Mouse (Mus musculus) testis, adult 2 months (tissue): ENCODE results near the gene Chst8.

ENCODE experiments used
- CTCF ChIP-seq: fragments of 200-500 bp; IDR thresholded peaks from 2 replicates; pipeline ENCODE4 v1.5.1; 2012; ENCODE audit warnings: low read depth, mild to moderate bottlenecking, inconsistent platforms, low read length, moderate library complexity; ENCODE audit not compliant: control insufficient read depth, insufficient read depth, insufficient replicate concordance
- POLR2A ChIP-seq: fragments of 200-500 bp; IDR thresholded peaks from 2 replicates; pipeline ENCODE4 v1.6.1; 2012; ENCODE audit warnings: low read depth, mild to moderate bottlenecking, inconsistent platforms, low read length, moderate library complexity; ENCODE audit not compliant: control insufficient read depth

DNA sequence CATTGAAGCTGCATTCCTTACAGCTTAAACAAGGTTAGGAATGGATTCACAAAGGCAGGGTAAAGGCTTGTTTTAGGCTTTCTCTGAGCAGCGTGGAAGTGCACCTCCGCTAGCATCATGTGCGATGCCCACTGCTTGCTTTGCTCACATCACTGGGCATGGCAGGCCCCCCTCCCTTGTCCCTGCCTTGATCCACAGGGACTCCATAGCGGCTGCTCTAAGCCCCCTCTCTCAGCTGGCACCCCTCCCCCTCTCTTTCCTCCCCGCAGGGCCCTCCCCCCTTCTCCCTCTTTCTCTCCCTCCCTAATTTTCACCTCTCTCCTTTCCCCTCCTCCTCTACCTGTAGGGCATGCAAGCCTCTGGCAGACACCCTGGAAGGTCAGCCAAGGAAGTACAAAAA is 150.3 kb downstream of the Chst8 start:
- TF ChIP-seq POLR2A (no peak), CTCF (no peak)
